Mouse (Mus musculus) liver, embryonic 14.5 days (tissue): ENCODE results near the gene Tmem178b.

Experiments
- CTCF ChIP-seq: IDR thresholded peaks from 2 replicates; pipeline ENCODE4 v1.5.1; 2016; ENCODE audit warnings: antibody characterized with exemption, low read depth, control low read depth
- EP300 ChIP-seq: IDR thresholded peaks from 2 replicates; pipeline ENCODE4 v1.6.1; 2016; ENCODE audit warnings: antibody characterized with exemption, low read depth

- TF ChIP-seq CTCF (no peak), EP300 (no peak)
These were observed 307.5 kb downstream of the Tmem178b start for GRCm38 (mm10) chr6:40180551-40180950.
